Mouse (Mus musculus) 3134 (cell line): Measurements from ENCODE around the gene Inip.

ENCODE experiments used
- DNase-seq: peaks from one replicate; pipeline ENCODE4 v3.0.0-alpha.2; 2011; ENCODE audit warnings: low spot score; ENCODE audit not compliant: insufficient read length; ENCODE audit errors: extremely low read depth

The Inip gene

GRCm38 (mm10) chr4:59725579-59725978, 75.8 kb downstream of the Inip start:
- no peak for DNase-seq

GRCm38 (mm10) chr4:59721811-59722210, 79.6 kb downstream of the Inip start:
- DNase-seq: no peak
